Mouse (Mus musculus) lung, postnatal 36 days (tissue): ENCODE results near the gene Ptgr2.
"Not testable (repeated sequence)": the region's sequence is repeated elsewhere in the genome, so short reads cannot be mapped to it uniquely, and the experiment has no call there.

Source experiments
- DNase-seq: peaks from one replicate; pipeline ENCODE4 v3.0.0; 2022; ENCODE audit warnings: mixed read lengths

The Ptgr2 gene

GRCm38 (mm10) chr12:84284885-84285592, at the start of gene Ptgr2:
Gene Ptgr2, plus strand, starts transcription at chr12:84285232.
- DNase-seq = peak; percentile 99

- no peak for DNase-seq
Measured at GRCm38 (mm10) chr12:84235577-84235976, 49.5 kb upstream of the Ptgr2 start.

- no peak for DNase-seq
Measured at GRCm38 (mm10) chr12:84235981-84236752, 48.9 kb upstream of the Ptgr2 start.

GRCm38 (mm10) chr12:84237036-84237435, 48.0 kb upstream of the Ptgr2 start:
- DNase-seq = not testable (repeated sequence)

- DNase-seq = peak; percentile 58
Measured at GRCm38 (mm10) chr12:84243076-84243770, 41.8 kb upstream of the Ptgr2 start.

- DNase-seq = no peak
Measured at GRCm38 (mm10) chr12:84245683-84246082, 39.3 kb upstream of the Ptgr2 start.

GRCm38 (mm10) chr12:84249217-84249616, 35.8 kb upstream of the Ptgr2 start:
- peak; percentile 85 for DNase-seq

GRCm38 (mm10) chr12:84252811-84253210, 32.2 kb upstream of the Ptgr2 start:
- DNase-seq = peak; percentile 10

- DNase-seq = no peak
Measured at GRCm38 (mm10) chr12:84254886-84255285, 30.1 kb upstream of the Ptgr2 start.

GRCm38 (mm10) chr12:84260363-84260762, 24.7 kb upstream of the Ptgr2 start:
- DNase-seq = no peak

GRCm38 (mm10) chr12:84267264-84267663, 17.8 kb upstream of the Ptgr2 start:
- DNase-seq = no peak

- DNase-seq = no peak
Measured at GRCm38 (mm10) chr12:84273366-84273765, 11.7 kb upstream of the Ptgr2 start.

GRCm38 (mm10) chr12:84275288-84275687, 9.7 kb upstream of the Ptgr2 start:
- peak; percentile 48 for DNase-seq

GRCm38 (mm10) chr12:84276288-84276687, 8.7 kb upstream of the Ptgr2 start:
- DNase-seq = no peak

GRCm38 (mm10) chr12:84276799-84277198, 8.2 kb upstream of the Ptgr2 start:
- DNase-seq = no peak

GRCm38 (mm10) chr12:84277832-84278231, 7.2 kb upstream of the Ptgr2 start:
- DNase-seq = no peak

GRCm38 (mm10) chr12:84278901-84279300, 6.1 kb upstream of the Ptgr2 start:
- no peak for DNase-seq

- DNase-seq = no peak
Measured at GRCm38 (mm10) chr12:84284391-84284790, 641 bp upstream of the Ptgr2 start.

GRCm38 (mm10) chr12:84285593-84285968, 549 bp downstream of the Ptgr2 start:
- no peak for DNase-seq

- DNase-seq = peak; percentile 79
Measured at GRCm38 (mm10) chr12:84288461-84288860, 3.4 kb downstream of the Ptgr2 start.

GRCm38 (mm10) chr12:84297851-84298250, 12.8 kb downstream of the Ptgr2 start:
- no peak for DNase-seq

GRCm38 (mm10) chr12:84299265-84299664, 14.2 kb downstream of the Ptgr2 start:
- DNase-seq = no peak

- no peak for DNase-seq
Measured at GRCm38 (mm10) chr12:84304101-84304500, 19.1 kb downstream of the Ptgr2 start.

- DNase-seq = no peak
Measured at GRCm38 (mm10) chr12:84304554-84304953, 19.5 kb downstream of the Ptgr2 start.
